In genomic region chr4:105174778-105175177, GRCm38 (mm10) we compare ENCODE assay signal across 12 mouse cellular contexts. TPM values are rescaled to one million over a fixed set of nuclear protein-coding genes. Genes with fewer than 3 reads are reported as not detected.
DNase-seq lines count a peak whose midpoint lies in the region; ATAC-seq and TF ChIP-seq lines count a peak whose summit lies in the region.
"Had no signal": no experiment of that assay in that cellular context is flagged by ENCODE, and none has a peak within 500 bp of the region (broad histone marks: within the 10 kb centered on the region; RNA-seq: fewer than 3 reads in every experiment).

No protein-coding gene starts in this region.

- H3K4me2 ChIP-seq in hindbrain, embryonic 14.5 days (replicated peaks), result no peak overlapping the region
- H3K4me2 ChIP-seq in neural tube, embryonic 14.5 days (ENCODE audit: low read depth, low read length), result no peak overlapping the region
- H3K4me2 ChIP-seq: kidney, embryonic 15.5 days; lung, embryonic 14.5 days had no signal

- peaks cover 76% of the 10 kb centered on the region for H3K4me1 ChIP-seq in forebrain, embryonic 10.5 days
- H3K4me1 ChIP-seq in hindbrain, embryonic 14.5 days (replicated peaks; ENCODE audit: control insufficient read depth, insufficient read depth, low read length), result peaks cover 41% of the 10 kb centered on the region
- H3K4me1 ChIP-seq in neural tube, embryonic 14.5 days (ENCODE audit: control insufficient read depth, insufficient read depth, low read length), result peaks cover 12% of the 10 kb centered on the region; the same call in 1 of the 2 replicates

- 79% methylated on average over 4 of the region's 4 CpGs for WGBS in forebrain, embryonic 10.5 days
- 77% methylated on average over 4 of the region's 4 CpGs for WGBS in hindbrain, embryonic 14.5 days
- WGBS in neural tube, embryonic 14.5 days, result 79% methylated on average over 4 of the region's 4 CpGs

- no peak overlapping the region for H3K4me3 ChIP-seq in left cerebral cortex, adult 2 months
- no peak overlapping the region for H3K4me3 ChIP-seq in forebrain, embryonic 10.5 days
- no peak overlapping the region for H3K4me3 ChIP-seq in hindbrain, embryonic 14.5 days (replicated peaks; ENCODE audit: low read length)
- no peak overlapping the region for H3K4me3 ChIP-seq in neural tube, embryonic 14.5 days (ENCODE audit: low read depth, low read length)
- H3K4me3 ChIP-seq: kidney, embryonic 15.5 days had no signal

- peak overlapping the region; percentile 62 for H3K27ac ChIP-seq in left cerebral cortex, adult 2 months
- peak overlapping the region; percentile 79 for H3K27ac ChIP-seq in forebrain, embryonic 10.5 days
- peak overlapping the region; percentile 67 for H3K27ac ChIP-seq in hindbrain, embryonic 14.5 days
- H3K27ac ChIP-seq in neural tube, embryonic 14.5 days (ENCODE audit: low read depth, low read length), result peak overlapping the region; percentile 77
- H3K27ac ChIP-seq: kidney, embryonic 15.5 days had no signal

- intact Hi-C loops in left cerebral cortex, adult 2 months (cut with DNase I), result no loop called here

- ATAC-seq in hindbrain, embryonic 14.5 days (ENCODE audit: low FRiP score), result no peak
- ATAC-seq in neural tube, embryonic 14.5 days (ENCODE audit: low read depth), result no peak

- no peak overlapping the region for H3K9ac ChIP-seq in hindbrain, embryonic 14.5 days
- H3K9ac ChIP-seq in neural tube, embryonic 14.5 days (replicated peaks; ENCODE audit: low read depth, low read length), result no peak overlapping the region
- H3K9ac ChIP-seq: kidney, embryonic 15.5 days; lung, embryonic 14.5 days had no signal

- DNase-seq in left cerebral cortex, adult 2 months (ENCODE audit: extremely low spot score in 1 of 2, low spot score in 2 of 2), result no peak
- no peak for DNase-seq in left cerebral cortex, adult 11 months (ENCODE audit: low spot score)
- no peak for DNase-seq in forebrain, embryonic 10.5 days (ENCODE audit: extremely low spot score, low spot score)
- no peak for DNase-seq in hindbrain, embryonic 14.5 days (ENCODE audit: low spot score)
- DNase-seq in kidney, adult 9 months, result no peak
- no peak for DNase-seq in adrenal gland, postnatal 4 days (ENCODE audit: low spot score in 2 of 2)
- DNase-seq: heart, postnatal 36 days; lung, embryonic 14.5 days had no signal

- H3K27me3 ChIP-seq in forebrain, embryonic 10.5 days (ENCODE audit: poor library complexity, severe bottlenecking), result no peaks in the 10 kb centered on the region
- no peaks in the 10 kb centered on the region for H3K27me3 ChIP-seq in hindbrain, embryonic 14.5 days (ENCODE audit: control insufficient read depth, insufficient read depth, low read length)
- H3K27me3 ChIP-seq in neural tube, embryonic 14.5 days (ENCODE audit: control insufficient read depth, insufficient read depth, low read length), result no peaks in the 10 kb centered on the region
- H3K27me3 ChIP-seq: kidney, embryonic 15.5 days had no signal

- H3K36me3 ChIP-seq in forebrain, embryonic 10.5 days (replicated peaks), result peaks cover 58% of the 10 kb centered on the region
- H3K36me3 ChIP-seq in hindbrain, embryonic 14.5 days (replicated peaks; ENCODE audit: control insufficient read depth, insufficient read depth), result no peaks in the 10 kb centered on the region
- H3K36me3 ChIP-seq in neural tube, embryonic 14.5 days (ENCODE audit: control insufficient read depth, insufficient read depth, low read length), result no peaks in the 10 kb centered on the region

- H3K9me3 ChIP-seq in forebrain, embryonic 10.5 days, result no peaks in the 10 kb centered on the region
- no peaks in the 10 kb centered on the region for H3K9me3 ChIP-seq in hindbrain, embryonic 14.5 days (ENCODE audit: control insufficient read depth, low read length)
- no peaks in the 10 kb centered on the region for H3K9me3 ChIP-seq in neural tube, embryonic 14.5 days (ENCODE audit: control insufficient read depth, low read length)
- H3K9me3 ChIP-seq: kidney, embryonic 15.5 days had no signal

- no peak for TF ChIP-seq CTCF in left cerebral cortex, adult 2 months (IDR thresholded peaks at IDR 0.05)

RNA-seq across cellular contexts. Expression of gene Plpp3, which starts 17.6 kb away (rescaled TPM):
- total RNA-seq in left cerebral cortex, adult 2 months (2021), result 100 to 1,000 TPM; 153 to 180 TPM
- polyA plus RNA-seq in forebrain, embryonic 10.5 days (2016; fragmentation: Nextera tagmentation; extraction: Ambion mirVana), result 57.2 and 59.4 TPM in 2 replicates
- polyA plus RNA-seq in hindbrain, embryonic 14.5 days (2014; fragmentation: Nextera tagmentation; extraction: Ambion mirVana), result 68.6 and 69.9 TPM in 2 replicates
- polyA plus RNA-seq in neural tube, embryonic 14.5 days (2014; fragmentation: Nextera tagmentation; extraction: Ambion mirVana), result 58.5 and 67.0 TPM in 2 replicates
- 100 to 1,000 TPM; 231 to 252 TPM for total RNA-seq in adrenal gland, postnatal 4 days (2021)
- total RNA-seq: megakaryocyte progenitor cell, adult 5-6 weeks; MEL had no signal
